Mouse (Mus musculus) retina, adult 2 months (tissue): ENCODE data around the gene Plekhd1.

ENCODE experiments used
- DNase-seq: peaks from one replicate; pipeline ENCODE4 v3.0.0-alpha.2; 2012; ENCODE audit warnings: low read depth, low spot score

Gene Plekhd1

DNA sequence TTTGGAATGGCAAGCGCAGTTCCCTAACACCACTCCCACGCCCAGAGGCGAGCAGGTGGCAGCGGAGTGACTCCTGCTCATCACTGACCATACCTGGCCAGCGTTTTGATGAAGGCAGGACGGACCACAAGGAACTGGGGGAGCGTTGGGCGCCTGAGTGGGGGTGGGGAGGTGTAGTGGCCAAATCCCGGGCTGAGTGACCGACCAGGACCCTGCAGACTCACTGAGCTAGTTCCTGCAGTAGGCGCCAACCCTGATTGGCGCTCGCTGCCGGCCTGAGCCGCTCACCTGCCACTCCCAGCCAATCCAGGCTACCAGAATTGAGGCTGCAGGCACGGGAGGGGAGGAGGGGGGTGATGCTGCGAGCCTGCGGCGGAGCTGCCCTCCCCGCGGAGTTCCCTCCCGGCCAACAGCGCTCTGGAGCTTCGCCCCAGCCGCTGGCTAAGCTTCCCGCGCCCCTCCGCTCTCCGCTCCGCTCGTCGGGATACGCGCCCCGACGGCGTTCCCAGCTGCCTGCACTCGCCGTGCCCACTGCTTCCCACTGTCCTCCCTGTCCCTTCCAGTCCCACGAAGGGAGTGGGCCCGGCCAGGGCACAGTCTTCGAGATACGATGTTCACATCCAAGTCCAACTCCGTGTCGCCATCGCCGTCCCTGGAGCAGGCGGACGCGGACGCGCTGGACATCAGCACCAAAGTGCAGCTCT lies at the start of gene Plekhd1:
Plekhd1 (plus strand) TSS at position 323 of the 704 bp plus-strand sequence.
- DNase-seq, result peak; percentile 37

DNA sequence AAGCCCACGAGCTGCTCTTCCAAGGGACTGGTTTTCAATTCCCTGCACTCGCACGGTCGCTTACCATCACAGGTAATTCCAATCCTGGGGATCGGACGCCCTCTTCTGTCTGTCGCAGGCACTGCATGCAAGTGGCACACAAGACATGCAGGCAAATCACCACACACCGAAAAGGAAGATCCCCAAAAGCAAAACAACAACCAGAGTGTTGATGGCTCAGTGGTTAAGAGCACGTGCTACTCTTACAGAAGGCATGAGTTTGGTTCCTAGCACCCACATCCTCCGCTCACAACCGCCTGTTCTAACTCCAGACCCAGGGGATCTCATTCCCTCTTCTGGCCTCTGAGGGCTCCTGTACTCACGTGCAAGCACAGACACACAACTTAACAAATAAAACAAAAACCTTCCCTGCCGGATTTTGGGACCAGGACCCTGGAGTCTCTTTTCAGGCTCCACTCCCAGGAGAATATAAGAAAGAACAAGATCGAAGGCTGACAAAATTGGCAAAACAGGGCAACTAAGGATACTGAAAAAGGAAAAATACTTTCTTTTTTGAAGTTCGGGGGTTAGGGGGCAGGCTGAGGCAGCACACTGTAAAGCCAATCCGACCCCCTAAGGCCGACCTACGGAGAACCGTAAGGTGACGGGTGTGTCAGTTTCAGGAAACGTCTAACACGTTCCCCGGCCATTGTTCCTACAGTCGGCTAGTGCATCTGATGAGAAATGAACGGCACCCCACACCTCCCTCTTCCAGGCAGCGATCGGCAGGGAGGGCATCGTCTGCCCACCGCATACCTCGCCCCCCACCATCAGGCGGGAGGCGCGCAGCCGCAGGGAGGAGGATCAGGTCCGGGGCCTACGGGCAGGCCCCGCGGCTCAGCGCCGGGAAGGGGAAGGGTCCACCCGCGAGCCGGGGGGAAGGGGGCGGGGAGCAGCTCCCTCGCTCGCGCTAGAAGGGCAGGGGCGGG lies 49.4 kb upstream of the Plekhd1 start:
- no peak for DNase-seq

DNA sequence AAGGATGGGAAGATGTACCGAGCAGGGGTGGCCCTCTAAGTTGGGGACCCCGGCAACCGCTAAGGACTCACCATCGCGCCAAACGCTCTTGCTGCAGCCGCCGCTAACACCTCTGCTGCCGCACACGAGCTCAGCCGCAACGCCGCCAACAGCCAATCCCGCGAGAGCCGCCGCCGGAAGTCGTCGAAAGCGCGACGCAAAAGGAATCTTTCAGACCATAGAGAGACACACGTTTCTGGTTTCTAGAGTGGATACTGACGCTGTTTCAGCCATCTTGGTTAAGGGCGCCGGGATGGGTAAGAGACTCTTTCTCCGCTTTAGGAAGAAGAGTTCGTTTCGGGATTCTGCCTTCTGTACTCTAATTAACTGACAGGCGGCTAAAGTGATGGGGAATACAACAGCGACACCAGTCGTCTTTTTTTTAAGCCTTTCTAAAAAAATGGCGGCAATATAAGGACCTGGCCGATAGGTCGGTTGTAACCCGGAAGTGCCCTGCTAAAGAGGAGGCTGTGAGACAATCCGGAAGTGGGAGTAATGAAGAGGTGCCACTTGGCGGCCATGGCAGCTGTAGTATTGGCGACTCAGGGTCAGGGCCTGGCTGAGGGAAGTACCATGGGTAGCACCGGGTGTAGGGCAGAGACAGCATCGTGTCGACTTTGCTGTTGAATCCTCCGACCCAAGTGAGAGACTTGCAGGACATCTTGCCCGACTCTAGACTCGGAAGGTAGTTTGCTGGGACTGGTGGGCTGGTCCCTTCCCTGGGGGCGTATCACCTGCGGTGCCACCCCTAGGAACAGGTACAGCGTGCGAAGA lies 48.5 kb upstream of the Plekhd1 start, which contains the start of the genes Slc39a9 and Erh:
Slc39a9 (plus strand) TSS at position 191 of the 813 bp plus-strand sequence.
Erh (minus strand) TSS at position 649 of the 813 bp plus-strand sequence.
- peak; percentile 92 for DNase-seq

DNA sequence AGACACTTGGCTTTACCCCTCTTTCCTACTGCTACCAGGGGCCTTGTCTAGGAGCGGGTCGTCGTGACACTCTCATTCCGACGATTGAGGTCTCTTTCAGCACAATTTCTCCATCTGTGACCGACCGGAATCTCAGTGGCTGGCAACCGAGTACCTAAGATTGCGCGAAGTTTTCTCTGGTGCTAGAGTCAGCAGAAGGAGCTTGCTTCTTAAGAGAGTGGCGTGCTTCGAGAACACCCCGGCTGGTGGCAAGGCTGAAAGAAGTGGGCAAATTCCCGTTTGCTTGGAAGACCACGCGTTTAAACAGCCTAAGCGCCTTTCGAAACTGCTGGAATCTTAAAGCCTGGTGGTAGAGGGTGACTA lies 47.9 kb upstream of the Plekhd1 start:
- no peak for DNase-seq

DNA sequence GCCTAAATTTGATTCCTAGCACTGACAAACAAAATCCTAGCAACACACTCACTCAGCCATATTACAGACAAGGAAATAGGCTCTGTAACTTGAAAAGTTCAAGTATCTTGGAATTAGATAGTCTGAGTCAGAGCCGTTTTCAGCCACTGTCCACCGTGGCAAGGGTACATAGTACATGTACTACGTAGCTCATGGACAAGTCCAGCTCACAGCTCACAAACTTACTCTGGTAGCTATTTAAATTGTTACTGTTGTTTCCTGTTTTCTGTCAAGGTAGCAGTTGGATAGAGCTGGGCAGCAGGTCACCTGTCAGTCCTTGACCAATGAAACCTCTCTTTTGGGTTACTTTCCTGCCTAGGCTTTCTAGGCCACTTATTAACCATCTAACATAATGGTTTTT lies 46.0 kb upstream of the Plekhd1 start:
- no peak for DNase-seq

DNA sequence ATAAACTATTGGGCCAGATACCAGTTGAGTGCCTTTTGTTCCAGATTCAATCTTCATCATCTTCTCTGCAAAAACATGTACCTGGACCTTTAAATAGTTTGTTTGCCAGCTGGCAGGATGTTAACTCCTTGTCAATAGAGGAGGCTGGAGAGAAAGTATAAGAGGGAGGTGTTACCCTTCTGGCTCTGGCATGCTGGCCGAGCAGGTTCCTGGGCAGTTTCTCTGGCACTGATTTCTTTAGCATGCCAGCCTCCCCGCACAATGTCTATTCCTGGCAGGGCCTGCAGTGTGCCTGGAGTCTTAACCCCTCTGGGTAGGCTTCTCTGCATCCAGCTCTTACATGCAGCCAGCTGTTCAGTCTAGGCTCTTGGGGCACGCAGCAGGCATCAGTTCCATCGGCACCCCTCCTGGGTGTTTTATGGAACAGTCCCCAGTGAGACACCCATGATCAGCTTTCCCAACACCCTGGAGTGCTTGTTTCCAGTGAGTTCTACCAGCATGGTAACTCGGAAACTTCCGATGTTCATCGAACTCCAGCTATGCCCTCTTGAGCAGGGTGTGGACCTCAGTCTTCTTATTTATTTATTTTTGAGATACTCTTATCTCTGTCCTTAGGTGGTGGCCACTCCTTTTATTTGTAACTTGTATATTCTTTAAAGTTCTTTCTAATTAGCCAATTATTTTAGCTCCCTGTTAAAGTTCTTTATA lies 38.3 kb upstream of the Plekhd1 start:
- no peak for DNase-seq

DNA sequence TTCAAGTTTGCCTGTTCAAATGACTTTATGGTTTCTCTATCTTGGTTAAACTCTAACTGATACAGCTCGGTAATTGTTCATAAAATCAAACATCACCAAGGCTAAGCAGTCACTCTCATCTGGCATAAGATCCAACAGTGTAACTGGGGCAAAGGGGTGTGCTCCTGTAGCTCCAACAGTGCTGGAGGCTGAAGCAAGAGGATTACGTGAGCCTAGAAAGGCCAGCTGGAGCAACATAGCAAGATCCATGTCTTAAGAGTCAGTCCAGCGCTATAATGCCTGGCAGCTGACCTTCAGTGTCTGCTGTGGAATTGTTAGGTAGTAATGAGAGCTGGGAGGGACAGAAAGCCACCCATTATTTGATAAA lies 37.7 kb upstream of the Plekhd1 start:
- peak; percentile 26 for DNase-seq

DNA sequence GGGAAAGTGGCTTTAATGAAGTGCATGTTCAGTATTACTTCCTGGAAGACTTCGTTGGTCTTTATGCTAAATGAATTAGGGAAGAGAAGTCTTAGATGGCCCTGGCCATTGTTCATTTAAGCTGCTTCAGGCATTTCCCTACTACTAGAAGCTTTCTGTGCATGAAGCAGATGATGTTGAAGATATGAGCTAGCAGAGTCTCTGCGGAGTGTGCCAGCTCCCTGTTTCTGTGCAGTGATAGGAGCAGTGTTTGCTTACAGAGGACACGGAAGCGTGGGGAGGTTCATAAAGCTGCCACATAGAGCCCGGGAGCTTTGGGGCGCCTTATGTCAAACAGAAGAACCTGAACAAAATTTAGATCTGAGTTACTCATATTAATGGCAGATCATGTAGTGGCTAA lies 33.7 kb upstream of the Plekhd1 start:
- no peak for DNase-seq

DNA sequence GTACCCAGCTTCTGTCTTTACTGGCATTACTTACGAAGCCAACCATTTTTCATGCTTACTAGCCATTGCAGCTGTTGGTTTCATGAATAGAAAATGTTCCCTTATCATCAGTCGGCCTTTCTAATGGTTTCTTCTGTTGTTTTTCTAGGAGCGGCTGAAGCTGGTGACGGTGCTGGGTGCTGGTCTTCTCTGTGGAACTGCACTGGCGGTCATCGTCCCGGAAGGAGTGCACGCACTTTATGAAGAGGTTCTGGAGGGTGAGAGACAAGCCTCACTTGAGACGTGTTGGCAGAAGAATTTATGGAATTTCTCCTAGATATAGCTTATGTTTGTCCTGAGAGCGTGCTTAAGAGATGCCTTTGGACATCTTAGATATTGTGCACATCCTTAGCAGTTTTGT lies 30.1 kb upstream of the Plekhd1 start:
- DNase-seq, result no peak

DNA sequence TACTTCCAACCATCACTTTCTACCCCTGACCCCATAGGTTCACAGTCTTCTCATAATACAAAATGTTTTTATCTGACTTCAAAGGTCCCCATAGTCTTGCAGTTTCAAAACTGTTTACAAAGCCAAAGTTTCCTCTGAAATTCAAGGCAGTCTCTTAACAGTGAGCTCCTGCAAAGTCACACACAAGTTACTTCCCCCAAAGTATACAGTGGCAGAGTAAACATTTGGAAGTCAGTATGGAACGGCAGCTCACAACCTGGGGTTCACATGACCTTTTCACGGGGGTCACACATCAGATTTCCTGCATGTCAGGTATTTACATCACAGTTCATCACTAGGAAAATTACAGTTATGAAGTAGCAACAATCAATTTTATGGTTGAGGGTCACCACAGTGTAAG lies 28.5 kb upstream of the Plekhd1 start:
- no peak for DNase-seq

DNA sequence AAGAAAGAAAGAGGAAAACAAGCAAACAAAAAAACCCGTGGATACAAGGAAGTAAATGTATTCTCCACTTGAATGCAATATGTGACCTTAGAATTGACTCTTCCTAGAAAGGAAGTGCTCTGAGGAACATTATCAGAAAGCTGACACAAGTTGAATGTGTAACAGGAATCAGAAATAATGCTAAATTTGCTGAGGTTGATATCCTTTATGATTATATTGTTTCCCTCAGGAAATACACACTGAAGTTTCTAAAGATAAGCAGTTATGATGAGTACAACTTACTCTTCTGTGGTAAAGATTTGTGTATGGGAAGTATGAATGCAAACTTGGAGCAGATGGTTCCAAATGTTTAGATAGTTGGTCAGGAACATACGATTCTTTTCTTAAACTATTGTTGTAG lies 24.0 kb upstream of the Plekhd1 start:
- no peak for DNase-seq

DNA sequence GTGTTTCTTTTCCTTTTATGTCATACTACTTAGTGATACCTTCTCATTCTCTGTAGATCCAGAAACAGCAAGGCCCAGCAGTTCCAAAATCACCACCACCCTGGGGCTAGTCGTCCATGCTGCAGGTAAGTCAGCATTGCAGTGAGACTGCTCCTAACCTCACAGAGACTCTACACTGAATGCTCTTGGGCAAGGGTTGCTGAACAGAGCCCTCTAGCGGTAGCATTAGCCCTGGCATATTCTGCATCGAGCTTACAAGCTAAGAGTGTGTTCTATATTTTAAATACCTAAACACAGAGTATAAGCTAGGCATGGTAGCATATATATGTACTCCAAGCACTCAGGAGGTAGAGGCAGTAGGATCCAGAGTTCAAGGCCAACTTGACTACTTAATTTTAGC lies 19.2 kb upstream of the Plekhd1 start:
- no peak for DNase-seq

DNA sequence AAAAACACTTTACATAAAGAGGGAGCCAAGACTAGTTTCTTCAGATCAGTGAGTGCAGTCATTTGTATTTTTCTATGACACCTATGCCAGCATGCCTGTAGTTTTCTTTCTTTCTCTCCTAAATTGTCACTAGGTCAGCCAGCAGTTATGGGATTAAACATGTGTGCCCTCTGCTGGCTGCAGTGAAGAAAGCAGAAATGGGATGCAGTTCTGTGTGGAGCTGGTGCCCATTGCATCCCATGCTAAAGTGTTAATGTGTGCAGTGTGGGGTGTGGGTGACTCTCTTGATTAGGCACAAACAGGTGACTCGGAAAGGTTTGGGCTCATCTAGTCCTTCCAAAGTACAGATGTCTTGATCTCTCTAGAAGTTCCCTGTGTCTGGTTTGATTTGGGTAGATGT lies 11.1 kb upstream of the Plekhd1 start:
- no peak for DNase-seq

DNA sequence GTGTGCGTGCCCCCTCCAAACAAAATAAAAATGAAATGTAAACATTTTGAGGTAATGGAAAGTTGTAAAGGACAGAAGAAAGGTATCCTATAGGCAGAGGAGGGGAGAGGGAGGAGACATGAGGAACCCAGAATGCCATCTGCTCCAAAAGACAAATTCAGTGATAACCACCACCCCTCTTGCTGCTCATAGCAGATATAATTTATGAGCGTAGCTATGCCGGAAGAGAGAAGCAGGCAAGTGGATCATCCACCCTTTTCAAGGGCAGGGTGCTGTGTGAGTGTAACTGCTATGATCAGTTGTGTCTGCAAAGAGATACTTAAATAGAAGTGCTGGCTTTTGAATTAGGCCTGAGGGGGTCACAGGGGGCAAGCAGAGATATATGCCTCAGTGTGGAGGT lies 8.8 kb upstream of the Plekhd1 start:
- no peak for DNase-seq

DNA sequence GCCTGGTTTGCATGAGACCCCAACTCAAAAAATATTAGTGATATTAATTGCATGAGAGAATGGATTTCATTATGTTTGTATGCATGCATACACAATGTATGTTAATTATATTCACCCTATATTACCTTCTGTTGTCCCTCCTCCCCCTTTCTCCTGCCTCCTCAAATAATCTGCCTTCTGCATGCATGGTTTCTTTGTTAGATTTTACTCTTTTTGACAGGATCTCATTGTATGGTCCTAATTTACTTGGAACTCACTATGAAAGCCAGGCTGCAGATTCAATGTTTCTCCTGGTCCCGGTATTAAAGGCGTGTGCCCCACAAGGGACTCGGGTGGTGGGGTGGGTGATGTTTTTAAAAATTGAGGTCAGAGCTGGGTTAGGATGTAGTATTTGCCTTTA lies 8.1 kb upstream of the Plekhd1 start:
- no peak for DNase-seq

DNA sequence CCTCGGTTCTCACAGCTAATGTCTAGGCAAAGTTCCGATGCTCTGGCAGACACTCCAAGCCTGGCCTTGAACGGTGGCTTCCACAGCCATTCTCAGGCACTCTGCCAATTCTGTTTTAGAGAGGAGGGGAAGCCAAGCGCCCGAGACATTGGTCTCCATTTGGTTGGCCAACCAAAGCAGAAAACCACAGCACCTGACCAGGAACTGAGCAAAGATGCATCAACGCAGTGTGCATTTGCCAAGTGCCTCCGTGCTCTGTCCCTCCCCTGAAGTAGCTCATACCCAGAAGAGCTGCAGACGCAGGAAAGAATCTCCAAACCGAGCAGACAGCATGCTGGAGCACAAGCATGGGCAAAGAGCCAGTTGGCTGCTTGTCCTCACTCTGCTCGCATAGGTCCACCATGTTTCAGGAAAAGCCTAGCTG lies 4.6 kb upstream of the Plekhd1 start:
- no peak for DNase-seq

DNA sequence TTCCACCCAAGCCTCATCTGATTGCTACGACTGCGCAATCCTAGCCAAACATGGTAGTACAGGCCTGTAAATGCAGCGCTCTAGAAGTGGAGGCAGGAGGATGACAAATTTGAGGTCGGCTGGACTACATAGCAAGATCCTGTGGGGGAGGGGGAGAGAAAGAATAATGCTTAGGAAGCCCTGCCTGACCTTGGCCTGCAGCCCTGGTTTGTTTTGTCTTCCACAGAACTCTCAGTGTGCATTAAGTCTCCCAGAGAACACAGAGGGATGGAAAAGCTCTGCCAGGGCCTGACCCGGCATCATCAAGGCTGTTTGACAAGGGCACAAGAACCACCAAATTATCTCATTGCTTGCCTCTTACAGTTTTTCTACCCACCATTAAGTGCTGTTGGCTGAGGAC lies 2.7 kb upstream of the Plekhd1 start:
- no peak for DNase-seq

DNA sequence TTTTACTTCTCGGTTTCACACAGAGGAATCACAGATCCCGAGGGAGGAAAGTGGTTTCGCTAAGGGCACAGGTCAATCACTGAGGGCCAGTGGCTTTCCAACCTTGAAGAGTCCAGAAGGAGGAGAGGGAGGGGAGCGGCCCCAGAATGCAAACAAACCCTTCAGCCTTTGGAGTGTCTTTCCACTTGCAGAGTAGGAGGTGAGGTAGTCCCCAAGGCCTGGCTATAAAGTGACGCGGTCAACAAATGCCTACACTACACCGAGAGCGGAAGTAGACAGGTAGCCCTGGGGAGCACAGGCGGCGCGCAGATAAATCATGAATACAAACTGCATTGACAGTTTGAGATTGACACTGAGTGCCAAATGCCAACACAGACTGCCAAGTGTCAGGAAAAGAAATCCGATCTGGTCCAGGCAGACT lies 710 bp upstream of the Plekhd1 start:
- no peak for DNase-seq

DNA sequence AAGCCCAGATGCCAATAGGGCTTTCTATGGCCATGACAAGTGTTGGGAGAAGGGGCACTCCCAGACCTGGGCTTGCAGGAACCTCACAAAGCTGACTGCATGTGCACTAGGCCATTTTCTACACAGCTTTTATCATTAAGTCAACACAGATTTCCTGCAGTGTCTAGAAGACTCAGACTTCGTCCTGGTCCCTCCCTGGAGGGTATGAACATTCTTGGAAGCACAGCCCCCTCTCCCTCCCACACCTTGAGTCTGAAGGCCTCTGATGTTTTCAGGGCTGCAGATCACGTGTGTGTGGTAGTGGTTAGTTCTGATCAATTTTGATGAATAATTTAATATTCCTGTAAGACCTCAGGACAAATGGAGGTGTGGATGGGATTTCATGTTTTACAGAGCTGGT lies 1.3 kb downstream of the Plekhd1 start:
- no peak for DNase-seq

DNA sequence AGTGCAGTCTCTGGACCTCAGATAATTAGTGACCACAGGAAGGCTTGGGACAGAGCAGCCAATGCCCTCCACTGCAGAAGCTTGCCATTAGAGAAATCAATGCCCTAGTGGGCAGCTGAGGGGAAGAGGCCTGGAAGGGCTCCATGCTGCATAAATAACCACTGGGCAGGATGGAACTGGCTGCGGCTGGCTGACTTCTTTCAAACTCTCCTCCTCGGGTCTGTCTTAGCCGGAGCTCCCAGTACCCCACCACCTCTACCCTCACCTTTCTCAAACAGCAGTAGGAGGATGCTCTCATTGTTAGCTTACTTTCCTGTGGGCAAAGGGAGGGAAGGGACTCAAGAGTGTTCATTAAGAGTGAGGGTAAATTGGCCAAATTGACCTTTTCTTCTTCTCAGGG lies 2.6 kb downstream of the Plekhd1 start:
- DNase-seq, result no peak

DNA sequence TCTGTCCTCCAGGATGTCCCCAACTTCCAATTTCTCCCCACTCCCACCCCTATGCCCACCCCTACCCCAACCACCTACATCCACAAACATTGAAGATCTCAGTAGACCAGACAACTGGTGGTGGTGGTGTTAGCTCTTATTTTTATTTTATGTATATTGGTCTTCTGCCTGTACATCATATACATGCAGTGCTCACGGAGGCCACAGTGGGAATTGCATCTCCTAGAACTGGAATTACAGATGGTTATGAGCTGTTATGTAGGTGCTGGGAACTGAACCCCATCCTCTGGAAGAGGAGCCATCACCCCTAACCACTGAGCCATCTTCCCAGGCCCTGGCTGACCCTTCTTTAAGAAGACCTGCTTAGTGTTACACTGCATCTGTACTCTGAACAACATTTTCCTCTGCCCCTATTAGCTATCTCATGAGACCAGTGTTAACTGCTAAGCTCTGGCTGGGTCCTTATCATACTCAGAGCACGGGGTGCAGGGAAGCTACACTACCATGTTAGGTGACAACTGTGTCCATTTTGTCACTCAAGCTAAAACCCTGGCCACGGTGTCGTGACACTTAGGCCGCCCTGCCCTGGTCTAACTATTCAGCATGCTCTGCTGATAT lies 6.2 kb downstream of the Plekhd1 start:
- no peak for DNase-seq
